Mouse (Mus musculus) cerebellum, postnatal 10 days (tissue): ENCODE measurements around the gene Pramef12.
"Not testable (repeated sequence)": the region's sequence is repeated elsewhere in the genome, so short reads cannot be mapped to it uniquely, and the experiment has no call there.

Experiments used
- DNase-seq, 2 experiments: peaks; one replicate each; pipeline ENCODE4 v3.0.0; 2021; ENCODE audit warnings: mixed read lengths in 2 of 2

Pramef12 gene

GRCm38 (mm10) chr4:144408290-144408689 lies at the start of gene Pramef12:
Gene Pramef12 (minus strand): TSS chr4:144408464.
- DNase-seq, result no peak

DNA sequence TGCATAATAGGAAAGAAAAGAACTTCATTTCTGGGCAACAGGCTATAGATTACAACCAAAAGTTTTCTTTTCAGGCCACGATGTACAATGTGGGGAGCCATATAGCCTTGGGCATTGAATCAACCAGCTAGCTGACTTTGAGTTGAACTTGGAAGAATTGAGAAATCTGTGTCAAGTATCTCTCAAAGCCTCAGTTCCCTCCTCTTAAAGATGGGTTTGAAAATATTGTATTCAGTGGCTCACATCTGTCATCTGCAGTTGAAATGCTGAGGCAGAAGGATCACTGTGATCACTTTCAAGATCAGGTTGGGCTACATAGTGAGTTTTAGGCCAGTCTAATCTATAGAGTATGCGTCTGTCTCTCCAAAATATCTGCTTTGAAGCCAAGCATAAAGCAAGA lies 45.0 kb upstream of the Pramef12 start, which contains the start of gene Gm9944:
Gene Gm9944 (minus strand): TSS at position 101 of the 400 bp plus-strand sequence.
- DNase-seq, result no peak

DNA sequence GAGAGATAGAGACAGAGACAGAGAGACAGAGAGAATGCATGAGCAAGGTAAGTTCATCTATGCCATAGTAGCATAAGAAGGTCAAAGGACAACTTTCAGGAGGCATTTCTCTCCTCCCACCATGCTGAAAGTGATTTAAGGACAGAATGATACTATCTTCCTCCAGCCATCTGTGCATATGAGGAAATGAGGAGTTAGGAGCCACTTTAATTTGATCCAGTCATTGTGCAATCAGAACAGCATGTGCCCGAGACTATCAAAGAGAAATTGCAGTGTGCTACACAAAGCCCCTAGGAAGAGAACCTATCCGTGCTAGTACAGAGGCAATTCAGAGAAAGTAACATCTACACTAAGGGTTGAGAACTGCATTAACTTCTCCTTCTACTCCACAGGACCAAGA lies 40.3 kb upstream of the Pramef12 start:
- no peak for DNase-seq

DNA sequence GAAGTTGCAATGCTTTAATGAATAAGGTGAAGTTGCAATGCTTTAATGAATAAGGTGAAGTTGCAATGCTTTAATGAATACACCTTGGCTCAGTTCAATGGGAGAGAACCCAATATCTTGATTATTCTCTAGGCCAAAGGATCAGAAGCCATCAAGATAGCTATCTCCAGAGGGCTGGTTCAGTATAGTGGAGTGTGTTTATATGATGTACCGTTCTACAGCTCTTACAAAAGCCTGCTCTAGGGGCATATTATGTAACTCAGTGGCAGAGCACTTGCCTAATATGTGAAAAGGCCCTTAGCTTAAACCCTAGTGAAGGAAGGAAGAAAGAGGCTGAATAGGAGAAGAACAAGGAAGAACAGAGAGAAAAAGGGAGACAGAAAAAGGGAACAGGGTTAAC lies 33.3 kb upstream of the Pramef12 start:
- DNase-seq, result no peak

- DNase-seq, result no peak
Measured at GRCm38 (mm10) chr4:144441095-144441494, 32.8 kb upstream of the Pramef12 start.

DNA sequence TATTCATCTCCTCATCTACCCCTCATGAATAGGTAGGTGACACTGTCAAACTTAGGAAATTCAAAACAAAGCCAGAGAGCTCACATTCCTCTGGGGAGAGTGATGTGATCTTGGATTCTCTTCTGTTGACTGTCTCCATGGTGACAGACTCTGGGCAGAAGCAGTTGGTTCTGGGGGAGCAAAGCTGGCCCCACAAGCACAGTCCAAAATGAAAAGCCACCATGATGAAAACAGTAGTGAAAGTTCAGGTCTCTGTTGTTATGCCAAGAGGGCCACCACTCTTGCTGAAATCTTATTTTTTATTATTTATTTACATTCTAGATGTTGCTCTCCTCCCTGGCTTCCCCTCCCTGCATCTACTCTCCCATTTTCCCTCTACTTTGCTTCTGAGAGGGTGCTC lies 30.4 kb upstream of the Pramef12 start, which contains the start of gene 1700012P22Rik:
Gene 1700012P22Rik (minus strand): TSS at position 101 of the 400 bp plus-strand sequence.
- DNase-seq, result no peak

DNA sequence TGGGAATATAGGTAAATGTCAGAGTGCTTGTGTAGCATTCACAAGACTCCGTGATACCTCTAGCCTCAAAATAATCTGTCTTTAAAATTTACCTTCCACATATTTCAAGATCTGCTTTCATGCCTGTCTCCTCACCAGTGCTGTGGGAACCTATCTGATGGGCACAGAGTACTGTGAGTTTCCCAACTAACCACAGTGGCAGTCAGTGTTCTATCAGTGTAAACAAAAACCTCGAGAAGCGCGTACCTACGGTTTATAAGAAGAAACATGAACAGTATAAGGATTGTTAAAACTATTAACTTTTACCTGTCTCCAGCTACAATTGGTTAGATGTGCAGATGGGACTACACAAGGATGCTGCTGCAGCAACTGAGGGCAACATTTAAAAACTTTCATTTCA lies 25.0 kb upstream of the Pramef12 start:
- no peak for DNase-seq

DNA sequence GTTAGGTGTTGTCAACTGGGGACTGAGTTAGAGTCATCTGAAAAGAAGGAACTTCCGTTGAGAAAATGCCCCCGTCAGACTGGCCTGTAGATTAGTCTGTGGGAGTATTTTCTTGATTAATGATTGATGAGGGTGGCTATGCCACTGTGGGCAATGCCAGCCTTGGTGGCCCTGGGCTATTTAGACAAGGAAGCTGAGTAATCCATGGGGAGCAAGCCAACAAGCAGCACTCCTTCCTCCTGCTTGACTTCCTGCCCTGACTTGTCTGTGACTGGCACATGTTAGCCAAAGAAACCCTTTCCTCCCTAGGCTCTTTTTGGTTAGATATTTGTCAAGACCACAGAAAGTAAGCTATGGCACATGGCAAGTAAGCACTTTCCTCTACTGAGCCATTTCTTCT lies 22.5 kb upstream of the Pramef12 start:
- no peak for DNase-seq

GRCm38 (mm10) chr4:144428868-144429267 lies 20.6 kb upstream of the Pramef12 start:
- DNase-seq, result peak; percentile 2

GRCm38 (mm10) chr4:144424590-144424989 lies 16.3 kb upstream of the Pramef12 start:
- DNase-seq, result no peak

- no peak for DNase-seq
Measured at GRCm38 (mm10) chr4:144420644-144421043, 12.4 kb upstream of the Pramef12 start.

DNA sequence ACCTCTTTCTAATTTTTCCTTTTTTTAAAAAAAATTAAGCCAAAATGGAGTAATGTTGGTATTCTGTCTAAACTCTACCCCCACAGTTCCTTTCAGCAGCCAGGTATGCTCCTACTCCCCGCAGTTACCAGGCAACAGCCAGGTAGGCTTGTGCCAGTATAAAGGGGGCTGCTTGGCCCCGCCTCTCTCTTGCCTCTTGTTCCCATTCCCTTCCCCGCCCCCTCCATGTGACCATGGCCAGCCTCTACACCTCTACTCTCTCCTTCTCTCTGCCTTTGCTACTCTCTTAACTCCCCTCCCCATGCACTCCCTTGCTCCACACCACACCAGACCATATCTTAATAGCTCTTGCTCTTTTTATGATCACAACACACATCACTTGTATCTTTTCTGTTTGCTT lies 2.0 kb downstream of the Pramef12 start:
- no peak for DNase-seq

GRCm38 (mm10) chr4:144404456-144405086 lies 3.7 kb downstream of the Pramef12 start:
- DNase-seq, result no peak

DNA sequence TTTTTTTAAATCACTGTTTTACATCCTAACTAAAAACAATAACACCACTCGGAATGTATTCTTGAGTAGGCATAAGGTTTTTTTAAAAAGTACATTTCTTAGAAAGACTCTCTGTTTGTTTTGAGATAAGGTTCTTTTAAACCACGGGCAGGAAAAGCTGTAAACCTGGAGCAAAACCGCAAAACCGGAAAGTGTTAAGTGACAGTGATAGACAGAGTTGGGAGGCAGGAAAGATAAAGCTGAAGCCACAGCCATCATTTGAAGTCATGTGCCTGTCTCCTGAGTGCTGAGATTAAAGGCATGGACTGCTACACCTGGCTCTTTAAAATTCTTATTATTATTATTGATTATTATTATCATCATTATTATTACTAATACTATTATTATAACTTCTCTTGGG lies 5.6 kb downstream of the Pramef12 start:
- no peak for DNase-seq

DNA sequence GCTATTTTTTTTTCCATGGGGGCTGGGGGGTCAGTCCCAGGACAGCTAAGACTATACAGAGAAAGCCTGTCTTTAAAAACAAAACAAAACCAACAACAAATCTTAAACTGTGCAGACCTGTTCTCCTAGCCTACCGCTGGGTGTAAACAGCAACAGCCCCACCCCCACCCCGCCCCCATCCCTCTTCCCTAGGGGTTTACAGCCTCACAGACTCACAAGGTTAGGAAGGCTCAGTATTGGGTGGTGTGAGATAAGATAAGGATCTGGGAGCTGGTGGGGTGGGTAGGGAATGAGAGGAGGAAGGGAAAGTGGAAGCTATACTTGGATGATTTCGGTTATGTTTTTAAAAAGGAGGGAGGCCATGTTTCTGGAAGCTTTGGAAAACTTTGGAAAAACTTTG lies 11.9 kb downstream of the Pramef12 start:
- no peak for DNase-seq

GRCm38 (mm10) chr4:144377911-144378310 lies 30.4 kb downstream of the Pramef12 start, which contains the start of gene Pramef20:
Gene Pramef20 (minus strand): TSS chr4:144377933.
- DNase-seq, result no peak

DNA sequence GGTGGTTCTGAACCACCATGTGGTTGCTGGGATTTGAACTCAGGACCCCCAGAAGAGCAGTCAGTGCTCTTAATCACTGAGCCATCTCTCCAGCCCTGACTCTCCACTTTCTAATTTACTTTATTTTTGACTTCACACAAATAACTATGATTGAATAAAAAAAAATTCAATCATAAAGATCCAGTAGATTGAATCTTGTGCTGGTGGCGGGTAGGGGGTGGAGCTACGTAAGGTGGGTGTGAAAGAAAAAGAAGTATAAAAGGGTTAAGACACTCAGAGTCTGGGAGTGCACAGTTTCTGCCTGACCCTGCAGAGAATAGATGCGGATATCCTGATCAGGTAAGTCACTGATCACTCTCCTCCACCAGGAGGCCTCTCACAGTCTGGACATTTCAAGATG lies 50.6 kb downstream of the Pramef12 start, which contains the start of gene Gm13119:
Gene Gm13119 (plus strand): TSS at position 301 of the 400 bp plus-strand sequence.
- not testable (repeated sequence) for DNase-seq
